Mouse (Mus musculus) kidney, postnatal 10 days (tissue): ENCODE data around the gene Zar1l.
A peak's percentile ranks its signal among the peaks of the same experiment; 100 is the strongest.

ENCODE experiments used
- DNase-seq: peaks from one replicate; pipeline ENCODE4 v3.0.0; 2021; ENCODE audit warnings: mixed read lengths

Zar1l gene

DNA sequence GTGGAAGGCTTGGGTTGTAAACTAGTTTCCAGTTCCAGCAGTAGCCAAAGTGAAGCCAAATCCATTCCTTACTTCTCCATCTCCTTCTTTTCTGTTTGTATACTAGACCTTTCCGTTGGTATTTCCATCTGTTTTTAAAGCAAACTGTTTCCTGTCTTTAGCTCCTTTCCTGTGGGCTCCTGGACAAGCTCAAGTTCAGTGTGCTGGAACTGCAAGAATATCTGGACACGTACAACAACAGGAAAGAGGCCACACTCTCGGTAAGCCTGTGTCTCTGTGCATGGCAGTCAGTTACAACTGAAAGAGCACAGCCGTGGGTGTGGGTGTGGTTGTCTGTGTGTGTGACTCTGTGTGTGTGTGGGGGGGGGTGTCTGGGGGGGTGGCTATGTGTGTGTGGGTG, 39.4 kb downstream of the Zar1l start:
- peak; percentile 27 for DNase-seq

DNA sequence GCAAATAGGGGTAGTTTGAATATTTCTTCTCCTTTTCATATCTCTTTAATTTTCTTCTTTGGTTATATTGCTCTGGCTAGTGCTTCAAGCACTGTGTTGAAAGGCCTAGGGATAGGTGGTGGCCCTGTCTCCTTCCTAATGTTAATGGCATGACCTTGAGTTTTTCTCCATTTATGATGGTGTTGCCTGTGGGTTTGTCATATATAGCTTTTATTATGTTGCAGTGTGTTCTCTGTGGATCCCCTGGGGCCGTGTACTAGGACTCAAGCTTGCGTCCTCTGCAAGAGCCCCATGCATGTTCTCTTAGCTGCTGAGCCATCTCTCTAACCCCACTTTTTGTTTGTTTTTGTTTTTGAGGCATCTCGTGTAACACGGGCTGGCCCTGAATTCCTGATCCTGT, 40.6 kb downstream of the Zar1l start:
- DNase-seq: no peak

GRCm38 (mm10) chr5:150468431-150468830, 49.5 kb downstream of the Zar1l start:
- peak; percentile 37 for DNase-seq

GRCm38 (mm10) chr5:150466132-150466531, 51.8 kb downstream of the Zar1l start:
- DNase-seq: peak; percentile 91

- no peak for DNase-seq
These were observed 52.7 kb downstream of the Zar1l start for GRCm38 (mm10) chr5:150465218-150465617.

DNA sequence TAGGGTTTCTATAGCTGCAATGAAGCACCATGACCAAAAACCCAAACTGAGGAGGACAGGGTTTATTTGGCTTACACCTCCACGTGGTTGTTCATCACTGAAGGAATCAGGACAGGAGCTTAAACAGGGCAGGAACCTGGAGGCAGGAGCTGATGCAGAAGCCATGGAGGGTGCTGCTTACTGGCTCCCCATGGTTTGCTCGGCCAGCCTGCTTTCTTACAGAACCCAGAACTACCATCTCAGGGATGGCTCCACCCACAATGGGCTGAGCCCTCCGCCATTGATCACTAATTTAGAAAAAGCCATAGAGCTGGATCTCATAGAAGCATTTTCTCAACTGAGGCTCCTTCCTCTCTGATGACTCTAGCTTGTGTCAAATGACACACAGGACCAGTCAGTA, 53.2 kb downstream of the Zar1l start:
- DNase-seq: no peak

DNA sequence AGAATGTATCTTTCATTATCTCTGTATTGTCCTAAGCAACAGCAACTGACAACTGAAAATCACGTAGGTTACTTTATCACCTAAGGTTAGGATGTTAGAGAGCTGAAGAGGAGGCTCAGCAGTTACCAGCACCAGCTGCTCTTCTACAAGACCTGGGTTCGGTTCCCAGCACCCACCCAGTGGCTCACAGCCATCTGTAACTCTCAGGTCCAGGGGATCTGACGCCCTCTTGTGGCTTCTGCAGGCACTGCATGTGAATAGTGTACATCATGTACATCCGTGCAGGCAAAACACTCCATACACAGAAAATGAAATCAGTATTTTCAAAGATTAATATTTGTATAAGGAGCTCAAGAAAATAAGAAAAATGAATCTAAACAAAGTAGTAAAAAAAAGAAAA, 58.2 kb downstream of the Zar1l start:
- DNase-seq: peak; percentile 21

DNA sequence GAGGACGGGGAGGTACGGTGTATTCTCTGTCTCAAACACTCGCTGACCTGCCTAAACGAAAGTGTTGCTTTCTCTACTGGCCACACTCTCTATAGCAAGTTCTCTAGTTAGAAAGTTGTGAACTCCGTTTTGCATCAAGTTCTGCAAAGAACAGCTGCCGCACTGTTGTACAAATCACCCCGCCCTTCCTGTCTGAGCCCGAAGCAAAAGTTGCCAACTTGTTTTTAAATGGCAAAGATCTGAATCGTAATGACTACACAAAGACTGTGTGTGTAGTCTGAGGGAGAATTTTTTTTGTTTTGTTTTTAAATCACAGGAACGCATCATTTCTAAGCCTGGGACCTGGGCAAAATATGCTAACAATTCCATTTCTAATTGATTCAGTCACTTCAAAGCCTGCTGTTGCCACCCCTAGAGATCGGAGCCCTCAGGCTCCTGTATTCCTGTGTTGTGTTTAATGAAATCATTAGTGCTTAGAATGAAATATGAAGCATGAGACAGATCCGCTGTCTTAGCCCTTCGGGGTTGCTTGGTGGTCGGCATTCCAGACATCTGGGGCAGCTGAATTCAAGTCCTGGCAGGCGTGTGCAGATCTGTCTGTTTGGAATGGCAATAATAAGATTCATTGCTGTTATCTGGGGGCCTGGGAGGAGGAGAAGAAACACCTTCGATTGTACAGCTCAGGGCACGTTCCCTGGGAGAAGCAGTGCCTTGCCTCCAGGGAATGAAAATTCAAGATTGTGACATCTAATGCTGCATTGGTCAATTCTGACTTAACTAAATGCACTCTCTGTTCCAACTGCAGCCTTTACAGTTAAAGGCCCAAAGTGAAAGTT, 59.8 kb downstream of the Zar1l start:
- DNase-seq: no peak

- peak; percentile 31 for DNase-seq
These were observed 60.6 kb downstream of the Zar1l start for GRCm38 (mm10) chr5:150457165-150457903.
